Comparison of ENCODE assay signal across 10 mouse cellular contexts in genomic region chr3:148921966-148922587, GRCm38 (mm10).
DNase-seq lines count a peak whose midpoint lies in the region; ATAC-seq and TF ChIP-seq lines count a peak whose summit lies in the region.
"Had no signal": no experiment of that assay in that cellular context is flagged by ENCODE, and none has a peak within 500 bp of the region (broad histone marks: within the 10 kb centered on the region; RNA-seq: fewer than 3 reads in every experiment).

No protein-coding gene starts in this region.

- TF ChIP-seq CTCF in lung, postnatal 0 days (IDR thresholded peaks at IDR 0.05) = no peak
- no peak for TF ChIP-seq CTCF in midbrain, postnatal 0 days (IDR thresholded peaks at IDR 0.05)
- no peak for TF ChIP-seq CTCF in lung, adult 2 months (IDR thresholded peaks at IDR 0.05; ENCODE audit: insufficient read depth, low read length)

- H3K4me2 ChIP-seq in heart, embryonic 14.5 days (ENCODE audit: low read length) = peak overlapping the region; percentile 56
- no peak overlapping the region for H3K4me2 ChIP-seq in lung, postnatal 0 days (replicated peaks; ENCODE audit: low read depth, low read length)
- H3K4me2 ChIP-seq in hindbrain, embryonic 15.5 days = peak overlapping the region; percentile 43
- H3K4me2 ChIP-seq in midbrain, postnatal 0 days (ENCODE audit: low read depth, low read length, poor library complexity, severe bottlenecking) = peak overlapping the region; percentile 38
- H3K4me2 ChIP-seq: liver, embryonic 15.5 days had no signal

- peak overlapping the region in 1 of 2 experiments; percentile 39; a peak in 1 of 4 replicates for H3K27ac ChIP-seq in heart, embryonic 14.5 days (replicated peaks in 1 of 2; ENCODE audit: control insufficient read depth in 1 of 2, insufficient read depth in 1 of 2, low read depth in 2 of 2, low read length in 2 of 2)
- H3K27ac ChIP-seq in lung, postnatal 0 days (ENCODE audit: low read length) = peak overlapping the region; percentile 58
- H3K27ac ChIP-seq in hindbrain, embryonic 15.5 days (replicated peaks) = no peak overlapping the region
- no peak overlapping the region for H3K27ac ChIP-seq in midbrain, postnatal 0 days (ENCODE audit: low read depth, low read length)
- H3K27ac ChIP-seq: liver, embryonic 15.5 days had no signal

- TF ChIP-seq EP300 in lung, postnatal 0 days (IDR thresholded peaks at IDR 0.05) = no peak

- no peak for ATAC-seq in heart, embryonic 14.5 days (ENCODE audit: insufficient number of reproducible peaks, insufficient read depth, low FRiP score, low read depth)
- ATAC-seq in lung, postnatal 0 days = no peak
- no peak for ATAC-seq in hindbrain, embryonic 15.5 days (ENCODE audit: low FRiP score, low read depth)
- ATAC-seq in midbrain, postnatal 0 days (ENCODE audit: low FRiP score) = no peak

- H3K4me1 ChIP-seq in heart, embryonic 14.5 days (ENCODE audit: control insufficient read depth in 2 of 2, insufficient read depth in 2 of 2, low read length in 2 of 2) = peaks cover 12 to 39% of the 10 kb centered on the region in 2 experiments
- H3K4me1 ChIP-seq in lung, postnatal 0 days (ENCODE audit: insufficient read depth, low read depth, low read length) = 0 out of 2 replicates have a peak, but pooled peaks cover 4% of the 10 kb centered on the region
- H3K4me1 ChIP-seq in hindbrain, embryonic 15.5 days (replicated peaks) = peaks cover 12% of the 10 kb centered on the region
- no peaks in the 10 kb centered on the region; the same call in 1 of the 2 replicates for H3K4me1 ChIP-seq in midbrain, postnatal 0 days (ENCODE audit: insufficient read depth, low read length)
- H3K4me1 ChIP-seq in lung, adult 2 months (ENCODE audit: control insufficient read depth, insufficient read depth, low read length) = peaks cover 12% of the 10 kb centered on the region
- H3K4me1 ChIP-seq: liver, embryonic 15.5 days had no signal

- TF ChIP-seq POLR2A in lung, adult 2 months (IDR thresholded peaks at IDR 0.05; ENCODE audit: borderline replicate concordance, extremely low read depth, low read depth, low read length) = no peak

- intact Hi-C loops in heart, postnatal 25 days (cut with DNase I) = no loop called here

- 82% methylated on average over 13 of the region's 13 CpGs for WGBS in heart, embryonic 14.5 days
- 73% methylated on average over 13 of the region's 13 CpGs for WGBS in lung, postnatal 0 days
- 53% methylated on average over 13 of the region's 13 CpGs for WGBS in hindbrain, embryonic 15.5 days
- 60% methylated on average over 13 of the region's 13 CpGs for WGBS in midbrain, postnatal 0 days
- WGBS in lung, adult 2 months = 76% methylated on average over 13 of the region's 13 CpGs

- no peaks in the 10 kb centered on the region for H3K27me3 ChIP-seq in heart, embryonic 14.5 days (ENCODE audit: control insufficient read depth, insufficient read depth, low read length)
- no peaks in the 10 kb centered on the region for H3K27me3 ChIP-seq in lung, postnatal 0 days (replicated peaks; ENCODE audit: insufficient read depth, low read length)
- no peaks in the 10 kb centered on the region for H3K27me3 ChIP-seq in hindbrain, embryonic 15.5 days
- no peaks in the 10 kb centered on the region for H3K27me3 ChIP-seq in midbrain, postnatal 0 days (ENCODE audit: insufficient read depth, low read length)
- H3K27me3 ChIP-seq: liver, embryonic 15.5 days had no signal

- no peaks in the 10 kb centered on the region for H3K36me3 ChIP-seq in heart, embryonic 14.5 days (ENCODE audit: control insufficient read depth, insufficient read depth, low read length)
- no peaks in the 10 kb centered on the region for H3K36me3 ChIP-seq in lung, postnatal 0 days (ENCODE audit: insufficient read depth, low read length)
- H3K36me3 ChIP-seq in hindbrain, embryonic 15.5 days = no peaks in the 10 kb centered on the region
- H3K36me3 ChIP-seq in midbrain, postnatal 0 days (ENCODE audit: insufficient read depth, low read length) = no peaks in the 10 kb centered on the region
- H3K36me3 ChIP-seq: liver, embryonic 15.5 days had no signal

- DNase-seq in heart, postnatal 25 days (ENCODE audit: low spot score) = no peak
- DNase-seq in lung, postnatal 0 days (ENCODE audit: low spot score) = no peak
- DNase-seq in lung, postnatal 14 days = no peak
- no peak for DNase-seq in midbrain, postnatal 0 days (ENCODE audit: low spot score)
- no peak for DNase-seq in lung, adult 2 months
- DNase-seq in urinary bladder, adult 18-20 months (ENCODE audit: low spot score in 2 of 2) = no peak
- DNase-seq: thymus, adult 18-20 months had no signal

- peak overlapping the region; percentile 42; the same call in 1 of the 2 replicates for H3K9ac ChIP-seq in heart, embryonic 14.5 days (ENCODE audit: low read length)
- H3K9ac ChIP-seq in lung, postnatal 0 days (replicated peaks; ENCODE audit: low read depth) = no peak overlapping the region
- no peak overlapping the region for H3K9ac ChIP-seq in hindbrain, embryonic 15.5 days
- H3K9ac ChIP-seq in midbrain, postnatal 0 days (replicated peaks; ENCODE audit: low read length, poor library complexity, severe bottlenecking) = no peak overlapping the region
- H3K9ac ChIP-seq: liver, embryonic 15.5 days had no signal

- no peaks in the 10 kb centered on the region for H3K9me3 ChIP-seq in heart, embryonic 14.5 days (ENCODE audit: control insufficient read depth, low read length)
- no peaks in the 10 kb centered on the region for H3K9me3 ChIP-seq in lung, postnatal 0 days (ENCODE audit: low read length)
- H3K9me3 ChIP-seq in hindbrain, embryonic 15.5 days = no peaks in the 10 kb centered on the region
- no peaks in the 10 kb centered on the region for H3K9me3 ChIP-seq in midbrain, postnatal 0 days (ENCODE audit: low read length)
- H3K9me3 ChIP-seq: liver, embryonic 15.5 days had no signal

- H3K4me3 ChIP-seq in heart, embryonic 14.5 days (ENCODE audit: control insufficient read depth in 1 of 2, insufficient read depth in 1 of 2, low read depth in 1 of 2, low read length in 2 of 2) = peak overlapping the region in 1 of 2 experiments; percentile 29; a peak in 1 of 4 replicates
- no peak overlapping the region for H3K4me3 ChIP-seq in lung, postnatal 0 days (ENCODE audit: low read depth, low read length)
- no peak overlapping the region; the same call in 1 of the 2 replicates for H3K4me3 ChIP-seq in hindbrain, embryonic 15.5 days
- peak overlapping the region; percentile 32 for H3K4me3 ChIP-seq in midbrain, postnatal 0 days (ENCODE audit: low read depth, low read length)
- no peak overlapping the region for H3K4me3 ChIP-seq in lung, adult 2 months (replicated peaks; ENCODE audit: extremely low read depth, low read depth, low read length)
- H3K4me3 ChIP-seq: liver, embryonic 15.5 days had no signal
